Mouse (Mus musculus): ENCODE data around the gene Lca5l.
A peak's percentile ranks its signal among the peaks of the same experiment; 100 is the strongest.

DNA sequence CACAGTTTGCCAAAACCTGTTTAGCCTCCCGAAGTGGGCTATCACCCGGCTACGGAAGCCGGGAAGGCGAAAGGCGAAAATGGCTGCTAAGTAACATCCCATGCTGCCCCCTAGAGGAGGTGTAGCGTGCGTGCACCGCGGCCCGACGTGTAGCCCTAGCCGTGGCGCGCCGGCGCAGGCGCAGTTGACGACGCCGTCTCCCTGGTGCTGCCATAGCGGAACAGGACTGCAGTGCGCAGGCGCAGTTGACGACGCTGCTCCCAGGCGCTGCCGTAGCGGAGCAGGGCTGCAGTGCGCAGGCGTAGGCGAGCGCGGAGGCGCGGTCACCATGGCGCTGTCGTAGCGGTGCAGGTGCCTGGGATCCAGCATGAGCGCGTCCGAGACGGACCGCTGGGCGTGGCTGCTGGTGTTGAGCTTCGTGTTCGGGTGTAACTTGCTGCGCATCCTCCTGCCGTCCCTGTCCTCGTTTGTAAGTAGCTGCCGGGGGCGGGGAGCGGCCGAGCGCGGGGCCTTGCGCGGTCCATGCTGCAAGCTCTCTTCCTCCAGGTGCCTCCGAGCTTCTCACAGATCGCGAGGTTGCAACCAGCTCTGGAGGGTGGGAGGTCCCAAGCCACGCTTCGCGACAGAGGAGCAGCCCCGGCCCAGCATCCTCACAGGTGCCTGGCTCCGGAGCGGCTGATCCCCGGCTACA, 46.8 kb downstream of the Lca5l start, which contains the start of gene Wrb:
- peak; percentile 83 to 99 (median 88) for TF ChIP-seq CTCF (IDR thresholded peaks at IDR 0.05 in 2 of 3, conservative IDR thresholded peaks at IDR 0.05 in 1 of 3; ENCODE audit: control insufficient read depth in 1 of 3, insufficient read depth in 1 of 3, low read depth in 2 of 3, low read length in 3 of 3, poor library complexity in 1 of 3, severe bottlenecking in 1 of 3)
- TF ChIP-seq POLR2AphosphoS5 (IDR thresholded peaks at IDR 0.05; ENCODE audit: borderline replicate concordance, low read depth, low read length), result no peak
- TF ChIP-seq GATA1 (IDR thresholded peaks at IDR 0.05; ENCODE audit: low read depth, low read length), result no peak
- peak; percentile 90 for TF ChIP-seq MXI1 (IDR thresholded peaks at IDR 0.05; ENCODE audit: low read depth, low read length)
- no peak for TF ChIP-seq E2F4 (IDR thresholded peaks at IDR 0.05; ENCODE audit: borderline replicate concordance, low read depth, low read length)
- TF ChIP-seq UBTF (IDR thresholded peaks at IDR 0.05; ENCODE audit: borderline replicate concordance, insufficient read depth, low read depth, low read length), result no peak
- peak in 1 of 2 experiments; percentile 82; a peak in 2 of 4 replicates for TF ChIP-seq POLR2A (IDR thresholded peaks at IDR 0.05; ENCODE audit: control insufficient read depth in 1 of 2, insufficient read depth in 1 of 2, low read depth in 1 of 2, low read length in 2 of 2, poor library complexity in 1 of 2)
- no peak for TF ChIP-seq ZC3H11A (IDR thresholded peaks at IDR 0.05; ENCODE audit: low read depth, low read length)
- no peak for TF ChIP-seq BHLHE40 (IDR thresholded peaks at IDR 0.05; ENCODE audit: borderline replicate concordance, low read depth, low read length)
- TF ChIP-seq MAX (IDR thresholded peaks at IDR 0.05; ENCODE audit: low read length), result peak; percentile 79
- TF ChIP-seq MAFK (IDR thresholded peaks at IDR 0.05; ENCODE audit: borderline replicate concordance, low read depth, low read length), result no peak
